Mouse (Mus musculus) stomach, postnatal 0 days (tissue): ENCODE results near the gene Lnx1.

Source experiments
- CTCF ChIP-seq: IDR thresholded peaks from 2 replicates; pipeline ENCODE4 v1.5.1; 2016; ENCODE audit warnings: antibody characterized with exemption, low read depth, mild to moderate bottlenecking, moderate library complexity
- EP300 ChIP-seq: optimal IDR thresholded peaks from 2 replicates; pipeline ENCODE3; 2016; ENCODE audit warnings: antibody characterized with exemption

GRCm38 (mm10) chr5:74601965-74602364 lies 100.7 kb downstream of the Lnx1 start:
- no peak for TF ChIP-seq CTCF
- TF ChIP-seq EP300 = no peak
